Mouse (Mus musculus) E14TG2a.4 (cell line): ENCODE data around the gene Tdrd9.

Experiments
- CTCF ChIP-seq: conservative IDR thresholded peaks from 2 replicates; pipeline ENCODE4 v1.5.1; 2014; ENCODE audit warnings: low read length
- POU5F1 ChIP-seq: IDR thresholded peaks from 2 replicates; pipeline ENCODE4 v1.6.1; 2014; ENCODE audit warnings: low read length, borderline replicate concordance

- no peak for TF ChIP-seq CTCF
- TF ChIP-seq POU5F1 = no peak
Measured at GRCm38 (mm10) chr12:112033409-112033975, 62.1 kb downstream of the Tdrd9 start.
